Mouse (Mus musculus) myocyte (in vitro differentiated cells): Measurements from ENCODE around the gene Gm45799. TPM values are rescaled to one million over a fixed set of nuclear protein-coding genes. Genes with fewer than 3 reads are reported as not detected.
A peak's percentile ranks its signal among the peaks of the same experiment; 100 is the strongest.

Source experiments
- H3K27me3 ChIP-seq: one replicate; pipeline ENCODE4 v1.6.1; 2011; ENCODE audit not compliant: control insufficient read depth, insufficient read depth, insufficient read length
- H3K36me3 ChIP-seq: one replicate; pipeline ENCODE4 v1.6.1; 2011; ENCODE audit not compliant: control insufficient read depth, insufficient read depth
- H3K4me2 ChIP-seq: one replicate; pipeline ENCODE4 v1.6.1; 2011; ENCODE audit warnings: low read depth, control low read depth
- H3K4me3 ChIP-seq: one replicate; pipeline ENCODE4 v1.5.1; 2011; ENCODE audit warnings: mild to moderate bottlenecking, control low read depth, moderate library complexity
- H3K79me2 ChIP-seq: one replicate; pipeline ENCODE4 v1.6.1; 2011; ENCODE audit not compliant: control insufficient read depth, insufficient read depth
- H3ac ChIP-seq: one replicate; pipeline ENCODE4 v1.6.1; 2011; ENCODE audit not compliant: control insufficient read depth, insufficient read length
- CEBPB ChIP-seq: IDR thresholded peaks from 2 replicates; pipeline ENCODE4 v1.6.1; 2011; ENCODE audit warnings: mild to moderate bottlenecking, moderate library complexity; ENCODE audit not compliant: poor library complexity, insufficient read depth, severe bottlenecking
- E2F4 ChIP-seq: IDR thresholded peaks from one replicate; pipeline ENCODE4 v1.6.1; 2011; ENCODE audit warnings: mild to moderate bottlenecking, control low read depth, moderate library complexity; ENCODE audit not compliant: insufficient read depth
- MAX ChIP-seq: IDR thresholded peaks from one replicate; pipeline ENCODE4 v1.6.1; 2011; ENCODE audit warnings: low read depth, mild to moderate bottlenecking, control low read depth
- MYOD1 ChIP-seq, 3 experiments: IDR thresholded peaks; one replicate each; pipeline ENCODE4 v1.6.1; 2011; ENCODE audit warnings: control low read depth in 2 of 3, low read depth in 2 of 3, mild to moderate bottlenecking in 2 of 3, moderate library complexity in 1 of 3; ENCODE audit not compliant: insufficient read length in 2 of 3, control insufficient read depth in 1 of 3
- MYOG ChIP-seq, 3 experiments: IDR thresholded peaks; one replicate each; pipeline ENCODE4 v1.6.1; 2011; ENCODE audit warnings: control low read depth in 2 of 3, low read depth in 2 of 3, mild to moderate bottlenecking in 2 of 3; ENCODE audit not compliant: insufficient read length in 2 of 3, control insufficient read depth in 1 of 3, insufficient read depth in 1 of 3
- POLR2A ChIP-seq: IDR thresholded peaks from one replicate; pipeline ENCODE4 v1.6.1; 2011; ENCODE audit warnings: low read depth, mild to moderate bottlenecking, control low read depth, moderate library complexity; ENCODE audit not compliant: insufficient read length
- POLR2AphosphoS2 ChIP-seq: IDR thresholded peaks from one replicate; pipeline ENCODE4 v1.6.1; 2011; ENCODE audit warnings: low read depth, control low read depth; ENCODE audit not compliant: insufficient read length
- REST ChIP-seq: IDR thresholded peaks from one replicate; pipeline ENCODE4 v1.6.1; 2011; ENCODE audit warnings: mild to moderate bottlenecking, control low read depth, moderate library complexity; ENCODE audit not compliant: insufficient read depth, insufficient read length
- SRF ChIP-seq: IDR thresholded peaks from one replicate; pipeline ENCODE4 v1.6.1; 2011; ENCODE audit warnings: low read depth; ENCODE audit not compliant: control insufficient read depth, insufficient read length
- TCF12 ChIP-seq: IDR thresholded peaks from one replicate; pipeline ENCODE4 v1.6.1; 2011; ENCODE audit warnings: mild to moderate bottlenecking, control low read depth; ENCODE audit not compliant: poor library complexity, insufficient read depth, severe bottlenecking
- TCF3 ChIP-seq: IDR thresholded peaks from one replicate; pipeline ENCODE4 v1.6.1; 2011; ENCODE audit warnings: low read depth, control low read depth; ENCODE audit not compliant: insufficient read length
- USF1 ChIP-seq: IDR thresholded peaks from one replicate; pipeline ENCODE4 v1.6.1; 2011; ENCODE audit warnings: low read depth, mild to moderate bottlenecking, control low read depth, moderate library complexity
- polyA plus RNA-seq: library from polyadenylated mRNA; unstranded; fragments of >200 nt; fragmentation: generic; extraction: Trizol; gene quantifications from one replicate; pipeline ENCODE4 v1.2.1, GENCODE M21; 2012; ENCODE audit warnings: missing spikeins

Gene Gm45799
- polyA plus RNA-seq, 1 experiment, result 56.6 TPM

- Histone ChIP-seq H3K4me2 (no peak overlapping the region), H3ac (no peak overlapping the region), H3K4me3 (no peak overlapping the region), H3K36me3 (peaks cover 46% of the 10 kb centered on the region), H3K27me3 (no peaks in the 10 kb centered on the region), H3K79me2 (no peaks in the 10 kb centered on the region)
- no peak for TF ChIP-seq TCF3
Observed at GRCm38 (mm10) chr7:105615720-105616119, 24.6 kb upstream of the Gm45799 start.

- H3K79me2 ChIP-seq, result no peaks in the 10 kb centered on the region
- no peak overlapping the region for H3K4me2 ChIP-seq
Observed at GRCm38 (mm10) chr7:105616561-105616960, 23.8 kb upstream of the Gm45799 start.

GRCm38 (mm10) chr7:105617810-105618209 lies 22.5 kb upstream of the Gm45799 start:
- Histone ChIP-seq H3K36me3 (peaks cover 44% of the 10 kb centered on the region), H3K27me3 (no peaks in the 10 kb centered on the region), H3K4me2 (no peak overlapping the region), H3ac (no peak overlapping the region), H3K79me2 (no peaks in the 10 kb centered on the region), H3K4me3 (no peak overlapping the region)
- TF ChIP-seq MAX (no peak), POLR2AphosphoS2 (no peak), POLR2A (no peak), MYOD1 (IDR thresholded peaks at IDR 0.05; ENCODE audit: control insufficient read depth in 1 of 3, insufficient read length in 2 of 3, low read depth in 2 of 3) (no peak), MYOG (IDR thresholded peaks at IDR 0.05; ENCODE audit: control insufficient read depth in 1 of 3, insufficient read depth in 1 of 3, insufficient read length in 2 of 3, low read depth in 2 of 3) (no peak), TCF3 (no peak), USF1 (no peak), E2F4 (no peak), REST (no peak), CEBPB (no peak), SRF (no peak), TCF12 (no peak)

More at GRCm38 (mm10) chr7:105616561-105616960, 23.8 kb upstream of the Gm45799 start:
- H3ac ChIP-seq, result no peak overlapping the region
- H3K36me3 ChIP-seq, result peaks cover 47% of the 10 kb centered on the region
- H3K27me3 ChIP-seq, result no peaks in the 10 kb centered on the region
- H3K4me3 ChIP-seq, result no peak overlapping the region
- no peak for TF ChIP-seq TCF3
- no peak for TF ChIP-seq POLR2A
- TF ChIP-seq TCF12, result no peak
- TF ChIP-seq MYOG (IDR thresholded peaks at IDR 0.05; ENCODE audit: control insufficient read depth in 1 of 3, insufficient read depth in 1 of 3, insufficient read length in 2 of 3, low read depth in 2 of 3), result no peak
- no peak for TF ChIP-seq USF1
- TF ChIP-seq E2F4, result no peak
- TF ChIP-seq POLR2AphosphoS2, result no peak
- no peak for TF ChIP-seq SRF
- no peak for TF ChIP-seq MYOD1 (IDR thresholded peaks at IDR 0.05; ENCODE audit: control insufficient read depth in 1 of 3, insufficient read length in 2 of 3, low read depth in 2 of 3)
- no peak for TF ChIP-seq REST
- no peak for TF ChIP-seq CEBPB
- no peak for TF ChIP-seq MAX

GRCm38 (mm10) chr7:105619701-105620100 lies 20.7 kb upstream of the Gm45799 start:
- Histone ChIP-seq H3K79me2 (no peaks in the 10 kb centered on the region), H3K27me3 (no peaks in the 10 kb centered on the region), H3K4me2 (no peak overlapping the region), H3K4me3 (no peak overlapping the region), H3K36me3 (peaks cover 39% of the 10 kb centered on the region), H3ac (no peak overlapping the region)
- TF ChIP-seq SRF, result no peak
- no peak for TF ChIP-seq POLR2AphosphoS2
- no peak for TF ChIP-seq MAX
- TF ChIP-seq E2F4, result no peak
- no peak for TF ChIP-seq REST
- TF ChIP-seq MYOD1 (IDR thresholded peaks at IDR 0.05; ENCODE audit: control insufficient read depth in 1 of 3, insufficient read length in 2 of 3, low read depth in 2 of 3), result no peak
- no peak for TF ChIP-seq POLR2A
- TF ChIP-seq TCF12, result no peak
- no peak for TF ChIP-seq USF1
- TF ChIP-seq CEBPB, result no peak
- no peak for TF ChIP-seq TCF3
- TF ChIP-seq MYOG (IDR thresholded peaks at IDR 0.05; ENCODE audit: control insufficient read depth in 1 of 3, insufficient read depth in 1 of 3, insufficient read length in 2 of 3, low read depth in 2 of 3), result no peak

DNA sequence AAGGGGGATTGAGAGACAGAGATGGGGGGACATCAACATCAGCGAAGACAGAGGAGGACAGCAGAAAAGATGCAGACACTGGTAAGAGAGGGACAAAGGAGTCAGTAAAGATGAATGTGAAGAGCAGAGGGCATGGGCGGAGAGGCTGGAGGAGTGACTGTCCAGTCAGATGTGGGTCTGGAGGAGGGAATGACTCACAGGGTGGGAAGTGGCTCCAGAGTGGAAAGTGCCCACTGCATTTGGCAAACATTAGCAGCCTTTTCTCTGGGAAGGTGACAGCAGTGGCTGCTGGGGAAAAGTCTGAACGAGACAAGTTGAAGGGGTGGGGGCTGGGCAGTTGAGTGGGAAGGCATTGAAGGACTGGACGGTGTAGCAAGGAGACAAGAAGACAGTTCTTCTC lies 19.3 kb upstream of the Gm45799 start:
- Histone ChIP-seq H3K36me3 (peaks cover 40% of the 10 kb centered on the region), H3K4me2 (peak overlapping the region; percentile 81), H3K4me3 (no peak overlapping the region), H3ac (no peak overlapping the region), H3K79me2 (peaks cover 3% of the 10 kb centered on the region), H3K27me3 (no peaks in the 10 kb centered on the region)
- TF ChIP-seq POLR2A (peak; percentile 34), E2F4 (no peak), USF1 (no peak)
